Mouse (Mus musculus): ENCODE results near the gene Rcbtb2. TPM values are rescaled to one million over a fixed set of nuclear protein-coding genes. Genes with fewer than 3 reads are reported as not detected.

Gene Rcbtb2
- polyA plus RNA-seq, 1 experiment: 48.4 TPM

DNA sequence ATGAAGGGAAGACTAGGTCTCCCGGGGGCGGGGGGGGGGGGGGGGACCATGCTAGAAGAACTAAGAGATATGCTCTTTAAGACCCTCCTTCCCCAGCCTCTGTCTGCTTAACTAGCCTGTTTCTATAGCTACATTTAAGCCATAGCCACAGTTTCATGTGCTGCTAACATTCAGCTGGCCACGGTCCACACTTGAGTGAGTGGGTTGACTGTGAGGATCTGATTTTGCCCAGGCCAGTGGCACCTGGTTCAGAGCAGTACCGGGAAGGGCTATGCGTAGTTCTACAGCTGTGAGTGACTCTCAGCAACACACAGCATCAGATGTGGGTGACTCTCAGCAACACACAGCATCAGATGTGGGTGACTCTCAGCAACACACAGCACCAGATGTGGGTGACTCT is 38.5 kb downstream of the Rcbtb2 start:
- no peaks in the 10 kb centered on the region for H3K27me3 ChIP-seq (ENCODE audit: control insufficient read depth, insufficient read depth, low read length)
- no peaks in the 10 kb centered on the region for H3K4me1 ChIP-seq (ENCODE audit: control insufficient read depth, insufficient read depth, low read length)
- H3K36me3 ChIP-seq (ENCODE audit: control insufficient read depth, insufficient read depth, low read length): no peaks in the 10 kb centered on the region
- H3K4me3 ChIP-seq (ENCODE audit: control insufficient read depth, low read depth, low read length): no peak overlapping the region
- TF ChIP-seq POLR2A (IDR thresholded peaks at IDR 0.05; ENCODE audit: control insufficient read depth, low read depth, low read length): no peak
- TF ChIP-seq CTCF (IDR thresholded peaks at IDR 0.05; ENCODE audit: control insufficient read depth, insufficient read depth, insufficient replicate concordance, low read depth, low read length): no peak
- no peak overlapping the region for H3K27ac ChIP-seq (ENCODE audit: control insufficient read depth, insufficient read depth, low read depth, low read length)

DNA sequence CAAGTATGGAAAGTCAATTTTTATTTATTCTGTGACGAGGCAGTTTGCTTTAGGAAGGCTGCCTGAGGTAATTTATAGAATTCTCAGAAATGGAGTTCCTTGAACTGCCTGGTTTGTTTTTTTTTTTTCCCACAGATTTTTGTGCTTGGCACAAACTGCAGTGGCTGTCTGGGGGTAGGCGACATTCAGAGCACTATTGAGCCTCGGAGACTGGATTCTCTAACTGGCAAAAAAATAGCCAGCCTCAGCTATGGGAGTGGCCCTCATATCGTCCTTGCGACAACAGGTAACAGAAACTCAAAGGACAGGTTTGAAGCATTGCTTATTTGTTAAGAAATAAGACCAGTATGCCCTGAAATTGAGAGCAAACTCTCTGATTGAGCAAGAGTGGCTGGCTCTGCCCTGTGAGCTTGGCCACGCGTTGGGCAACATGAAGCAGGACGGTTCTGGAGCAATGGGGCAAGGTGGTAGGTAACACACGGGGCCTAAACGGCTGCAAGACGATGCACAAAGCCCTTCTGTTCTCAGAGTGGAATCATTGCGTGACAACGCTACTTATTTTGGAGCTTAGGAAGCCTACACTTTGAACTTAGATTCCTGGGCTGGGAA is 39.5 kb downstream of the Rcbtb2 start:
- TF ChIP-seq POLR2A (IDR thresholded peaks at IDR 0.05; ENCODE audit: control insufficient read depth, low read depth, low read length): no peak
- no peak for TF ChIP-seq CTCF (IDR thresholded peaks at IDR 0.05; ENCODE audit: control insufficient read depth, insufficient read depth, insufficient replicate concordance, low read depth, low read length)
- H3K4me1 ChIP-seq (ENCODE audit: control insufficient read depth, insufficient read depth, low read length): no peaks in the 10 kb centered on the region
- H3K36me3 ChIP-seq (ENCODE audit: control insufficient read depth, insufficient read depth, low read length): 0 out of 2 replicates have a peak, but pooled peaks cover 1% of the 10 kb centered on the region
- no peak overlapping the region for H3K27ac ChIP-seq (ENCODE audit: control insufficient read depth, insufficient read depth, low read depth, low read length)
- no peaks in the 10 kb centered on the region for H3K27me3 ChIP-seq (ENCODE audit: control insufficient read depth, insufficient read depth, low read length)
- H3K4me3 ChIP-seq (ENCODE audit: control insufficient read depth, low read depth, low read length): no peak overlapping the region

DNA sequence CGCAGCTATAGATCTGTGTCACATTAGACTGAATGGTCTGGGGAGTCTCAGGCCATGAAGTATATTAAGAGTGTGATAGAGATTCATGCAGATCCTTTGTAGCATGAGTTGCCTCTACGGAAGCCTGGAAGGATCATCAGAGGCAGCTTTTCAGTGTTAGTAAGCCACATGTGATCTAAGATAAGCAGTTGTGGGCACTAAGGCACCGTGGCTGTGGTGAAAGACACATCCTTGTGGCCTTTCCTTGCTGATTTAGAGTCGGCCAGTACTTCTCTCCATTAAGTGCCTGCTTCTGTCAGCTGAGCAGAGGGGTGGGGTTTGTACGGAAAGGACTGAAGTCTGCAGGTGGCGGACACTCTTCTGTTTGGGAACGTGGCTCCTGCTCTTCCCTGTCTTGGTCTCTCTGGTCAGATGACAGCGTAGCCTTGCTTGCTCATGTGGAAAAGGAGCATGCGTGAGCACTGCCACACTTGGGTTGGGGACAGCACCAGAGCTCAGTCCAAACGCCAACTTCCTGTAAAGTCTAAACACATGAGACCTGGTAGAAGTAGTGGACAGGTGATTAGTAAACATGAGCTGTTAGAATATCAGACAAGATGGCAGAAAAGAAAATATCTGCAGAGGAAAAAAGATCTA is 40.6 kb downstream of the Rcbtb2 start:
- TF ChIP-seq CTCF (IDR thresholded peaks at IDR 0.05; ENCODE audit: control insufficient read depth, insufficient read depth, insufficient replicate concordance, low read depth, low read length) (no peak), POLR2A (IDR thresholded peaks at IDR 0.05; ENCODE audit: control insufficient read depth, low read depth, low read length) (no peak)
- H3K36me3 ChIP-seq (ENCODE audit: control insufficient read depth, insufficient read depth, low read length): 0 out of 2 replicates have a peak, but pooled peaks cover 1% of the 10 kb centered on the region
- H3K4me3 ChIP-seq (ENCODE audit: control insufficient read depth, low read depth, low read length): no peak overlapping the region
- no peaks in the 10 kb centered on the region for H3K27me3 ChIP-seq (ENCODE audit: control insufficient read depth, insufficient read depth, low read length)
- no peaks in the 10 kb centered on the region for H3K4me1 ChIP-seq (ENCODE audit: control insufficient read depth, insufficient read depth, low read length)
- no peak overlapping the region for H3K27ac ChIP-seq (ENCODE audit: control insufficient read depth, insufficient read depth, low read depth, low read length)

DNA sequence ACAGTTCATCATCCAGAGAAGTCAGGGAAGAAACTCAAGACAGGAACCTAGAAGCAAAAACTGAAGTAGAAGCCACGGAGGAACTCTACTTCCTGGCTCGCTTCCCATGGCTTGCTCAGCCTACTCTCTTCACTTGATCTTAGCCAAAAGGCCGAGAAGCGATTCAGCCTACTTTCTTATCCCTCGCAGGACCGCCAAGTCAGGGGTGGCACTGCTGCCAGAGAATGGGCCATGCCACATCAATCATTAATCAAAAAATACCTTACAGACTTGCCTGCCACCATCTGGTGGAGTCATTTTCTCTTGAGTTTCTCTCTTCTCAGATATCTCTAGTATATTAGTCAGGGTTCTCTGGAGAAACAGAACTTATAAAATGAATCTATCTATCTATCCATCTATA is 42.3 kb downstream of the Rcbtb2 start:
- no peak overlapping the region for H3K4me3 ChIP-seq (ENCODE audit: control insufficient read depth, low read depth, low read length)
- H3K27ac ChIP-seq (ENCODE audit: control insufficient read depth, insufficient read depth, low read depth, low read length): no peak overlapping the region
- TF ChIP-seq CTCF (IDR thresholded peaks at IDR 0.05; ENCODE audit: control insufficient read depth, insufficient read depth, insufficient replicate concordance, low read depth, low read length): no peak
- no peak for TF ChIP-seq POLR2A (IDR thresholded peaks at IDR 0.05; ENCODE audit: control insufficient read depth, low read depth, low read length)
- H3K27me3 ChIP-seq (ENCODE audit: control insufficient read depth, insufficient read depth, low read length): no peaks in the 10 kb centered on the region
- H3K36me3 ChIP-seq (ENCODE audit: control insufficient read depth, insufficient read depth, low read length): 0 out of 2 replicates have a peak, but pooled peaks cover 1% of the 10 kb centered on the region
- no peaks in the 10 kb centered on the region for H3K4me1 ChIP-seq (ENCODE audit: control insufficient read depth, insufficient read depth, low read length)

DNA sequence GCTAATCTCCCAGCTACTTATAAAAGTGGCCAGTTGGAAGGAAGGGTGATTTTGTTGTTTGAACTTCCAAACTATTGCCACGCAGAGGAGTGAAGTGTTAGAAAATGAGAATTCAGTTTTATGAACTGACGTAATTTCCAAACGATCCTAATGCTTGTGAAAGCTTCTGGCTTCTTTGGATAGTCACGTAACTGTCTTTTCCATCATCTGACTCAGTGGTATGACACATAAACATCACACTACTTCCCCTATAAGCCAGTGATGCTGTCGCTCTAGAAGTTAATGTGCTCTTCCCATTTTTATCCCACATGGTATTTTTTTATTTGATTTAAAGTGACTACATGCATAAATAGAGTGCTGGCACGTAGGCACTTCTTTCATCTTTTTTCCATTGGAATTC is 45.8 kb downstream of the Rcbtb2 start:
- Histone ChIP-seq H3K4me1 (ENCODE audit: control insufficient read depth, insufficient read depth, low read length) (no peaks in the 10 kb centered on the region), H3K27ac (ENCODE audit: control insufficient read depth, insufficient read depth, low read depth, low read length) (no peak overlapping the region), H3K4me3 (ENCODE audit: control insufficient read depth, low read depth, low read length) (no peak overlapping the region), H3K27me3 (ENCODE audit: control insufficient read depth, insufficient read depth, low read length) (no peaks in the 10 kb centered on the region), H3K36me3 (ENCODE audit: control insufficient read depth, insufficient read depth, low read length) (0 out of 2 replicates have a peak, but pooled peaks cover 1% of the 10 kb centered on the region)
- TF ChIP-seq POLR2A (IDR thresholded peaks at IDR 0.05; ENCODE audit: control insufficient read depth, low read depth, low read length): no peak
- TF ChIP-seq CTCF (IDR thresholded peaks at IDR 0.05; ENCODE audit: control insufficient read depth, insufficient read depth, insufficient replicate concordance, low read depth, low read length): no peak

DNA sequence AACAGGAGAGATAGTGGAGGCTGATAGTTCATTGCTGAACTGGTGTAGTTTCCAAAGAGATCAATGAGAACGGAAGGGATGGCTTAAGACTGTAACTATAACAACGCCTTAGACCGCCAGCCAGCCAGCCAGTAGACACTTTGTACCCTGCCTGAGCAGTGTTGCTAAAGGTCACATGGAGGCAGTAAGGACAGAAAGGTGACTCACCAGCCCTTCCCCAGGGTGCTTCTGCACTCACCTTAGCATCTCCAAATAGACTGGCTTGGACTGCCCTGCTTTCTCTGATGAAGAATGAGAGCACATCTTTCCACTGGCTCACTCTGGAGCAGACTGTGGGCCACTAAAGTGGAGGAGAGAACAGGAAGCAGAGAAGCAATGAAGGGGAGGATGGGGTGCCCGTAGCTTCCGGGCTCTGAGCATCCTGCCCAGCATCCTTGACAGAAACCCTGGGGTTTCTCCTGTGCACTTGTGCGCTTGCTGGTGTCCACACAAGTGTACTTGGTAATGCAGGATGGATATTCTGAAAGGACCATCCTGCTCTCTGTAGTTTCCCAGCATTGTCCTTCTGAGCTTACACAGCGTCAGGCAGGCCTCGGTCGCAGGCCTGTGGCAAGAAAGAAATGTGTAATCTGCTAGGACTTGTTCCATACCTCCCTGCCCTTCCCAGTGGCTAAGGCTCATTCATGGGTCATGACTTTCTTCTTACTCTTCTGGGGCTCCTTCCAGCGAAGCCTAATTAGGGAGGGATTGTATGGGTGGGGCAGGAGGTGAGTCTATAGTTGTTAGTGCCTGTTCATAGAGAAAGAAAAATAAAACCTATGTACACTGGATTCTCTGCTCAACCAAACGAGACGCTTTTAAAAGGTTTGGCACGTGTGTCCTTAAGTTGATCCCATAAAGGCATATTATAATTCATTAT is 47.3 kb downstream of the Rcbtb2 start:
- TF ChIP-seq POLR2A (IDR thresholded peaks at IDR 0.05; ENCODE audit: control insufficient read depth, low read depth, low read length): no peak
- no peak for TF ChIP-seq CTCF (IDR thresholded peaks at IDR 0.05; ENCODE audit: control insufficient read depth, insufficient read depth, insufficient replicate concordance, low read depth, low read length)
- Histone ChIP-seq H3K27me3 (ENCODE audit: control insufficient read depth, insufficient read depth, low read length) (no peaks in the 10 kb centered on the region), H3K36me3 (ENCODE audit: control insufficient read depth, insufficient read depth, low read length) (0 out of 2 replicates have a peak, but pooled peaks cover 1% of the 10 kb centered on the region), H3K4me1 (ENCODE audit: control insufficient read depth, insufficient read depth, low read length) (no peaks in the 10 kb centered on the region), H3K27ac (ENCODE audit: control insufficient read depth, insufficient read depth, low read depth, low read length) (no peak overlapping the region), H3K4me3 (ENCODE audit: control insufficient read depth, low read depth, low read length) (no peak overlapping the region)

Data from testis, adult 2 months (tissue).